Comparison of ENCODE assay signal across 25 mouse cellular contexts in the genomic region with DNA sequence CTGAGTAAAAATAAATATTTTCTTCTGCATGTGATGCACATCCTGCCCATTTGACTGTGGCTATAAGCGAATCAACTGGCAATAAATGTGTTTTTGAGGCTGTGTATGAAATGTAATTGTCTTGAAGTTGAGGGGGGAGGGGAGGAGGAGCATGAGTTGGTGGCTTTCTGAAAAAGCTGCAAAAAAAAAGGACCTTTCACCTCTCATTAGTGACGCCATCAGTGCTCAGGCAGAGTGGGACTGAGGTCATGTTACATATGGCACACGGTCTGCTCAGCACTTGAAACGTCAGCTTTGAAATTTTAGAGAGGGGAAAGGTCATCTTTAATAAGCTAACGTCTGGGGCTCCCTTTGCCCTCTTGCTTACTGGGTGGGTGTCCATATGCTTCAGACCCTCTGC. TPM values are rescaled to one million over a fixed set of nuclear protein-coding genes. Genes with fewer than 3 reads are reported as not detected.
DNase-seq lines count a peak whose midpoint lies in the region; ATAC-seq lines count a peak whose summit lies in the region.
"Had no signal": no experiment of that assay in that cellular context is flagged by ENCODE, and none has a peak within 500 bp of the region (broad histone marks: within the 10 kb centered on the region; RNA-seq: fewer than 3 reads in every experiment).

No protein-coding gene starts in this region.

- no peak overlapping the region for H3K4me2 ChIP-seq in forebrain, embryonic 16.5 days (ENCODE audit: low read length)
- H3K4me2 ChIP-seq: hindbrain, embryonic 14.5 days; liver, embryonic 11.5 days had no signal

- 14% methylated on average over 5 of the region's 5 CpGs for WGBS in forebrain, embryonic 10.5 days
- WGBS in forebrain, embryonic 16.5 days = 16% methylated on average over 5 of the region's 5 CpGs
- WGBS in limb, embryonic 10.5 days = 7% methylated on average over 5 of the region's 5 CpGs

- no peak overlapping the region for H3K9ac ChIP-seq in forebrain, embryonic 16.5 days (replicated peaks; ENCODE audit: low read depth, low read length)
- H3K9ac ChIP-seq: heart, embryonic 13.5 days; hindbrain, embryonic 14.5 days; limb, embryonic 12.5 days; liver, postnatal 0 days had no signal

- H3K27ac ChIP-seq in forebrain, embryonic 10.5 days = no peak overlapping the region
- no peak overlapping the region for H3K27ac ChIP-seq in forebrain, embryonic 16.5 days (ENCODE audit: low read length)
- peak overlapping the region; percentile 89 for H3K27ac ChIP-seq in limb, embryonic 10.5 days
- H3K27ac ChIP-seq: heart, adult 2 months; heart, embryonic 13.5 days; hindbrain, embryonic 14.5 days; layer of hippocampus, adult 2 months; limb, embryonic 12.5 days; macrophage had no signal

- no peak for ATAC-seq in forebrain, embryonic 16.5 days
- ATAC-seq: liver, postnatal 0 days; lung, postnatal 0 days had no signal

- H3K27me3 ChIP-seq in forebrain, embryonic 10.5 days (ENCODE audit: poor library complexity, severe bottlenecking) = peaks cover 77% of the 10 kb centered on the region
- peaks cover 64% of the 10 kb centered on the region for H3K27me3 ChIP-seq in forebrain, embryonic 16.5 days (replicated peaks; ENCODE audit: control insufficient read depth, insufficient read depth, low read length)
- peaks cover 33% of the 10 kb centered on the region for H3K27me3 ChIP-seq in limb, embryonic 10.5 days (ENCODE audit: low read depth, poor library complexity, severe bottlenecking)

- H3K4me3 ChIP-seq in forebrain, embryonic 10.5 days = no peak overlapping the region
- H3K4me3 ChIP-seq in forebrain, embryonic 16.5 days (replicated peaks; ENCODE audit: low read length) = no peak overlapping the region
- peak overlapping the region; percentile 60 for H3K4me3 ChIP-seq in limb, embryonic 10.5 days
- H3K4me3 ChIP-seq: heart, adult 2 months; heart, embryonic 13.5 days; layer of hippocampus, adult 2 months; limb, embryonic 12.5 days had no signal

- no peaks in the 10 kb centered on the region for H3K36me3 ChIP-seq in forebrain, embryonic 10.5 days (replicated peaks)
- H3K36me3 ChIP-seq in forebrain, embryonic 16.5 days (ENCODE audit: control insufficient read depth, insufficient read depth) = no peaks in the 10 kb centered on the region
- H3K36me3 ChIP-seq in limb, embryonic 10.5 days = no peaks in the 10 kb centered on the region
- H3K36me3 ChIP-seq: heart, embryonic 13.5 days; limb, embryonic 12.5 days had no signal

- peak; percentile 16 for DNase-seq in forebrain, embryonic 10.5 days (ENCODE audit: extremely low spot score, low spot score)
- peak; percentile 32 for DNase-seq in retina, embryonic 14.5 days (ENCODE audit: low spot score)
- DNase-seq in retina, postnatal 1 day = no peak
- peak; percentile 56 for DNase-seq in limb, embryonic 10.5 days (ENCODE audit: low spot score)
- no peak for DNase-seq in frontal cortex, postnatal 14 days (ENCODE audit: low spot score in 2 of 2)
- DNase-seq in right cerebral cortex, postnatal 14 days = no peak
- DNase-seq: adrenal gland, postnatal 14 days; cerebellum, adult 9-10 months; heart, adult 2 months; heart, postnatal 14 days; kidney, adult 2 months; kidney, postnatal 25 days; liver, postnatal 0 days; right cerebral cortex, postnatal 4 days; thymus, postnatal 14 days had no signal

- no peaks in the 10 kb centered on the region for H3K9me3 ChIP-seq in forebrain, embryonic 10.5 days
- H3K9me3 ChIP-seq in forebrain, embryonic 16.5 days (ENCODE audit: control insufficient read depth, low read length) = no peaks in the 10 kb centered on the region
- H3K9me3 ChIP-seq in limb, embryonic 10.5 days (replicated peaks) = no peaks in the 10 kb centered on the region
- H3K9me3 ChIP-seq: heart, embryonic 13.5 days; limb, embryonic 12.5 days had no signal

- H3K4me1 ChIP-seq in forebrain, embryonic 10.5 days = peaks cover 46% of the 10 kb centered on the region
- H3K4me1 ChIP-seq in forebrain, embryonic 16.5 days (replicated peaks; ENCODE audit: control insufficient read depth, insufficient read depth, low read length) = peaks cover 6% of the 10 kb centered on the region
- H3K4me1 ChIP-seq in limb, embryonic 10.5 days = peaks cover 70% of the 10 kb centered on the region

RNA-seq across cellular contexts. Expression of gene Six1, which starts 1.8 kb away (rescaled TPM):
- polyA plus RNA-seq in forebrain, embryonic 10.5 days (2016; fragmentation: Nextera tagmentation; extraction: Ambion mirVana) = 10.7 and 11.4 TPM in 2 replicates
- polyA plus RNA-seq in forebrain, embryonic 16.5 days (2015; fragmentation: Nextera tagmentation; extraction: Ambion mirVana) = 0.46 and 0.97 TPM in 2 replicates
- 18.0 and 32.6 TPM in 2 replicates for polyA plus RNA-seq in limb, embryonic 10.5 days (2016; fragmentation: Nextera tagmentation; extraction: Ambion mirVana)
- polyA plus RNA-seq: intestine, embryonic 14.5 days; macrophage; stomach, embryonic 14.5 days had no signal

RNA-seq across cellular contexts. Expression of gene Six4, which starts 57.8 kb away (rescaled TPM):
- 7.0 and 7.6 TPM in 2 replicates for polyA plus RNA-seq in forebrain, embryonic 10.5 days (2016; fragmentation: Nextera tagmentation; extraction: Ambion mirVana)
- 0.38 and 0.55 TPM in 2 replicates for polyA plus RNA-seq in forebrain, embryonic 16.5 days (2015; fragmentation: Nextera tagmentation; extraction: Ambion mirVana)
- polyA plus RNA-seq in limb, embryonic 10.5 days (2016; fragmentation: Nextera tagmentation; extraction: Ambion mirVana) = 17.2 and 20.8 TPM in 2 replicates
- polyA plus RNA-seq: liver, postnatal 0 days; macrophage had no signal

Comparison
In these comparisons a context has a peak if more than half of its experiments do, and no peak if none do; other contexts are left out.
1. DNase-seq: peak in forebrain, embryonic 10.5 days (single experiment), retina, embryonic 14.5 days (single experiment) and limb, embryonic 10.5 days (single experiment); none in retina, postnatal 1 day (single experiment), frontal cortex, postnatal 14 days (0 of 2) and right cerebral cortex, postnatal 14 days (single experiment).